ENCODE assay signal across 9 mouse cellular contexts in the genomic region with DNA sequence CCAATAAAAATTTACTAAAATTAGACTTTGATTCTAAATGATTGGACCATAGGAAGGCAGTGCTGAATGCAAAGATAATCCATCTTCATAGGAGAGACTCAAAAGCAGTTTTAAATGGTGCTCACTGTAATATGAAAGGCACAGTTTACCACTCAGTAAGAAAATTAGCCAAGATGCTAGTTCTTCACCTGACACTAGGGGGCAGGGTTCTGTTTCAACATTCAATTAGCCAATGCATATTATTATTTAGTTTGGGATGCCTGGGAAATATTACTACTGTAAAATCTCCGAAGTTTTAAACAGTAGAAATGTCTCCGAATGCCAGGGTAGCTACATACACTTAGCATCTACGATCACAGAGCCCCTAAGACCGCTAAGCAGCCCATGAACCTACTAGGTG.
A peak's percentile ranks its signal among the peaks of the same experiment; 100 is the strongest.
DNase-seq lines count a peak whose midpoint lies in the region; ATAC-seq and TF ChIP-seq lines count a peak whose summit lies in the region.
"Had no signal": no experiment of that assay in that cellular context is flagged by ENCODE, and none has a peak within 500 bp of the region (broad histone marks: within the 10 kb centered on the region; RNA-seq: fewer than 3 reads in every experiment).

No protein-coding gene starts in this region.

- WGBS in thymus, adult 2 months, result 72% methylated on average over 4 of the region's 4 CpGs
- WGBS in forebrain, embryonic 12.5 days, result 73% methylated on average over 4 of the region's 4 CpGs

- no peak overlapping the region for H3K4me2 ChIP-seq in forebrain, embryonic 12.5 days
- H3K4me2 ChIP-seq: embryonic facial prominence, embryonic 15.5 days had no signal

- no peak for ATAC-seq in forebrain, embryonic 12.5 days (ENCODE audit: low FRiP score)

- intact Hi-C loops in heart, postnatal 25 days (cut with DNase I), result loop anchor here (1.0 to 5.0 kb wide), 2 partner anchors 53 to 196 kb away; no protein-coding TSS in a partner anchor
- intact Hi-C loops in heart, postnatal 10 days (cut with DNase I), result loop anchor here (1.0 to 2.0 kb wide), 3 partner anchors 37 to 194 kb away; a partner anchor contains a TSS

- DNase-seq in heart, adult 18-20 months, result peak; percentile 32 to 76
- DNase-seq in heart, postnatal 25 days (ENCODE audit: low spot score), result no peak
- DNase-seq in thymus, adult 2 months, result peak; percentile 11
- DNase-seq in thymus, postnatal 36 days, result no peak
- DNase-seq in heart, postnatal 10 days, result peak; percentile 58 to 72
- peak; percentile 39 for DNase-seq in splenic B cell, adult 2 months (ENCODE audit: low read depth, low spot score)
- DNase-seq in urinary bladder, postnatal 4 days (ENCODE audit: low spot score in 2 of 2), result no peak

- TF ChIP-seq CTCF in thymus, adult 2 months (IDR thresholded peaks at IDR 0.05; ENCODE audit: borderline replicate concordance, control insufficient read depth, extremely low read depth, insufficient read depth, low read length, poor library complexity), result no peak

- no peak overlapping the region for H3K9ac ChIP-seq in forebrain, embryonic 12.5 days
- H3K9ac ChIP-seq: embryonic facial prominence, embryonic 15.5 days had no signal

- no peak overlapping the region for H3K27ac ChIP-seq in thymus, adult 2 months (ENCODE audit: control insufficient read depth, insufficient read depth, low read length)
- H3K27ac ChIP-seq in forebrain, embryonic 12.5 days, result no peak overlapping the region
- H3K27ac ChIP-seq: embryonic facial prominence, embryonic 15.5 days had no signal

- H3K4me3 ChIP-seq in thymus, adult 2 months (ENCODE audit: control insufficient read depth, insufficient read depth, low read length), result no peak overlapping the region
- no peak overlapping the region for H3K4me3 ChIP-seq in forebrain, embryonic 12.5 days (replicated peaks)
- H3K4me3 ChIP-seq: embryonic facial prominence, embryonic 15.5 days had no signal

- H3K36me3 ChIP-seq in thymus, adult 2 months (ENCODE audit: control insufficient read depth, insufficient read depth, low read length), result no peaks in the 10 kb centered on the region
- no peaks in the 10 kb centered on the region for H3K36me3 ChIP-seq in splenic B cell, adult 2 months (ENCODE audit: control insufficient read depth, insufficient read depth, low read length, poor library complexity, severe bottlenecking)
- H3K36me3 ChIP-seq in forebrain, embryonic 12.5 days (replicated peaks), result no peaks in the 10 kb centered on the region
- H3K36me3 ChIP-seq: embryonic facial prominence, embryonic 15.5 days had no signal

- no peaks in the 10 kb centered on the region for H3K27me3 ChIP-seq in thymus, adult 2 months (ENCODE audit: control insufficient read depth, insufficient read depth, low read length)
- H3K27me3 ChIP-seq in splenic B cell, adult 2 months (ENCODE audit: control insufficient read depth, insufficient read depth, low read length, poor library complexity, severe bottlenecking), result no peaks in the 10 kb centered on the region
- no peaks in the 10 kb centered on the region for H3K27me3 ChIP-seq in forebrain, embryonic 12.5 days
- H3K27me3 ChIP-seq: embryonic facial prominence, embryonic 15.5 days had no signal

- no peaks in the 10 kb centered on the region for H3K4me1 ChIP-seq in thymus, adult 2 months (replicated peaks; ENCODE audit: control insufficient read depth, insufficient read depth, low read length)
- H3K4me1 ChIP-seq in forebrain, embryonic 12.5 days, result peaks cover 3% of the 10 kb centered on the region; the same call in 1 of the 2 replicates

- no peak for TF ChIP-seq POLR2A in thymus, adult 2 months (IDR thresholded peaks at IDR 0.05; ENCODE audit: control insufficient read depth, extremely low read depth, insufficient read depth, low read length, poor library complexity)

- H3K9me3 ChIP-seq in forebrain, embryonic 12.5 days, result no peaks in the 10 kb centered on the region
- H3K9me3 ChIP-seq: embryonic facial prominence, embryonic 15.5 days had no signal

Comparison
In these comparisons a context has a peak if more than half of its experiments do, and no peak if none do; other contexts are left out.
1. DNase-seq: peak in heart, adult 18-20 months (2 of 2), thymus, adult 2 months (single experiment), heart, postnatal 10 days (2 of 2) and splenic B cell, adult 2 months (single experiment); none in heart, postnatal 25 days (single experiment), thymus, postnatal 36 days (0 of 2) and urinary bladder, postnatal 4 days (0 of 2).